Mouse (Mus musculus): ENCODE results near the gene Rora. TPM values are rescaled to one million over a fixed set of nuclear protein-coding genes. Genes with fewer than 3 reads are reported as not detected.

Rora gene
- 8.1 TPM for polyA plus RNA-seq (2014; fragmentation: Illumina TruSeq; extraction: RNeasy Lipid Tissue Mini Kit (QIAGEN cat#74804); ENCODE audit: low read depth, low replicate concordance)

DNA sequence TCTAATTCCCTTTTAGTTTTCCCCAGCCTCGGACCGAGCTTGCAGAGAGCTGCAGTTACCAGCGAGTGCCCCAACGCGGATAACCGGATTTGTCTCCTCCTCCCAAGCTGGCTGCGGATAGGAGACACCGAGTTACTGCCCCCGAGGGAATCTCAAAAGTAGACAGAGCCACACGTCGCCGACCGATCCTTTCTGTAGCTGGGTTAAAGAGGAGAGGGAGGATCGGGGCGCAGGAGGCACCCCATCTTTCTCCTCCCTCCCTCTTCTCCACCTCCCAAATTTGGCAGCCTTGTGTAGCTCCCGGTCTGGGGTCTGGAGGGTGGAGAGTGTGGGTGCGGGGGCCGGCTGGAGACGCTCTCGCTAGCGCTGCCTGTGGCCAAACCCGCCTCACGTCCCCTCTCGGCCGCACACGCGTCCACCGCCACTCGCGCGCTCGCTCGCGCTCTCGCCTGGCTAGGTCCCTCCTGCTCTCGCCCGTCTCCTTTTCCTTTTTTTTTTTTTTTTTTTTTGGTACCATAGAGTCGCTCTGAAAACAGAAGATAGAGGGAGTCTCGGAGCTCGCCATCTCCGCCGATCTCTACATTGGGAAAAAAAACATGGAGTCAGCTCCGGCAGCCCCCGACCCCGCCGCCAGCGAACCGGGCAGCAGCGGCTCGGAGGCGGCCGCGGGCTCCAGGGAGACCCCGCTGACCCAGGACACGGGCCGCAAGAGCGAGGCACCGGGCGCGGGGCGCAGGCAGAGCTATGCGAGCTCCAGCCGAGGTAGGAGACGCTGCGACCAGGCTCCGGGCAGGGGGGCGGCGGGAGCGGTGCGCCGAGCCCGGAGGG, at the start of gene Rora:
Gene Rora, plus strand, starts transcription at position 576 of the 828 bp plus-strand sequence.

DNA sequence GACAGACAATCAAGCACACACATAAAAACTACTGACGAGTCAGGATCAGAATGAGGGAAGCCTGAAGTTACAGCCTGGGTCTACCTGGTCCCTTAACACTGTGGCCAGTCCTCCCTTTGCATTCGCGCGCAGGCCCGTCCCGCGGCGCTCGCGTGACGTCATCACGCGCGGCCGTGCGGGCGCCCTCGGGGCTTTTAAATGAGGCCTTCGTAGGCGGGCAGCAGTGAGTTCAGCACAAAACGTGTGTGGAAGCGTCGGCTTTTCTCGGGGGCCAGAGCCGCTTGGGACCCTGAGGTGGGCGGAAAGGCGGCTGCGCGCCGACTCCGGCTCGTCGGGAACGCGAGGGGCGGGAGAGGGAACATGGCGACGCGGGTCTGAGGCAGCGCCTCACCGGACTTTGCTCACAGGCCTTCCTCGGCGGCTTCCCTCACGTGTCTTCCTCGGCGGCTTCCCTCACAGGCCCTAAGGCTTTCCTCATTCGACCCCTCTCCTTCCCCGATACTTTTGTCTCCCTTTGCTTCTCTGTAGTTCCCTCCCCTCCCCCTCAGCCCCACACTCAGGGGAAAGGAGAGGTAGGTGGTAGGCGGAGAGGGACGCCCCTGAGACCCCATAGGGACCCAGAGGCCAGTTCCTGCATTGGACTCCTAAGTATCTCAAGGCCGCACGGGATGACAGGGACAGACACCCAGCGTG, 744.3 kb downstream of the Rora start, which contains the start of gene Ice2:
Gene Ice2, plus strand, starts transcription at position 147 of the 693 bp plus-strand sequence.

